Mouse (Mus musculus): ENCODE measurements around the gene Tpcn2. TPM values are rescaled to one million over a fixed set of nuclear protein-coding genes. Genes with fewer than 3 reads are reported as not detected.
A peak's percentile ranks its signal among the peaks of the same experiment; 100 is the strongest.

The Tpcn2 gene
- polyA plus RNA-seq, 1 experiment from 2014 or later, result 0.95 TPM

GRCm38 (mm10) chr7:145215476-145215875 is 68.3 kb downstream of the Tpcn2 start:
- H3K4me3 ChIP-seq (replicated peaks; ENCODE audit: low read length), result no peak overlapping the region
- no peaks in the 10 kb centered on the region for H3K27me3 ChIP-seq (ENCODE audit: control insufficient read depth, insufficient read depth, low read length)
- WGBS, result 87% methylated on average over 4 of the region's 4 CpGs
- peaks cover 8% of the 10 kb centered on the region; the same call in 1 of the 2 replicates for H3K4me1 ChIP-seq (replicated peaks; ENCODE audit: control insufficient read depth, insufficient read depth, low read length)
- H3K4me2 ChIP-seq (replicated peaks), result no peak overlapping the region
- H3K9me3 ChIP-seq (ENCODE audit: control insufficient read depth, low read length), result no peaks in the 10 kb centered on the region
- H3K27ac ChIP-seq, result no peak overlapping the region
- H3K36me3 ChIP-seq (replicated peaks; ENCODE audit: control insufficient read depth, insufficient read depth), result no peaks in the 10 kb centered on the region
- H3K9ac ChIP-seq, result no peak overlapping the region
- DNase-seq (ENCODE audit: low spot score) (no peak), ATAC-seq (ENCODE audit: low FRiP score) (no peak)

DNA sequence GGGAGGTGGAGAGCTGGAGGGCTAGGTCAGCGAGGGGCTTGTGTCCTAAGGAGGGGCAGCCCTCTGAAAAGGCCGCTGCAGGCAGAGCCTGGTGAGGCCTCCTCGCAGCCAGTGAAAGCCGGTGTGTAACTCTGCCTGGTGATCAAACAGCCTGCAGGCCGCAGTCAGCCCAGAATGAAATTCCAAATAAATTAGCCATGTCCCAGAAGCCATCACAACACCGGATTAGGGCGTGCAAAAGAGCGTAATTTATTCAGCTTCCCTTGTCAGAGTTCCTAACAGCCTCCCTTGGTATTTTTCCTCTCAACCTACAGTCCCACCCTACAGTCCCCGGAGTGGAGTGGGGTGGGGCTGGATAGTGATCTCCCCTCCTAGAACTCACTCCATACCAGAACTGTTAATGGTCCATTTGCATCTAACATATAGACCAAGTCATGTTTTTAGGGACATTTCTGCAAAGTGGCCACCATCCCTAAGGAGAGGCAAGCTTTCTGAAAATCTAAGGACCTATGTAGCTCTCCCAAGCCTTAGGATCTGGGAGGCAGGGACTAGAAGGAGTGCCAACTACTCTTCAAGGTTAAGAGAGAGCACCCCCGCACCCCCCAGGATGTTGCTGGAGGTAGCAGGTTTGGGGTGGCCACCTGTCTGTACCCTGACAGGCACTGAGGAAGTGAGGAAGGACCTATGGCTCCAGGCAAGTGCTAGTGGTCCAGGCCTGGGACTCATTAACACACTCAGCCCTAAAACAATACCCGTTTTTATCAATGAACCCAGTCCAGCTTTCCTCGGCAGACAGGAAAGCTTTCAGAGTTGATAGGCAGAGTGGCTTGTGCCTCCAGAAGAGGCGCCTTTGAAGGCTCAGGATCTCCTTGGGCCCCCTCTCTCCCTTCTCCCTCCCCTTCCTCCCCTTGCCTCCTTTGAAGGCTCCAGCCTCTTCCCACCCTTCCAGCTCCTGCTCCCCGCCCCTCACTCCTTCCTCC is 71.8 kb downstream of the Tpcn2 start:
- H3K9ac ChIP-seq, result no peak overlapping the region
- H3K4me3 ChIP-seq (replicated peaks; ENCODE audit: low read length), result no peak overlapping the region
- no peak overlapping the region for H3K4me2 ChIP-seq (replicated peaks)
- 16% methylated on average over 14 of the region's 14 CpGs for WGBS
- H3K27ac ChIP-seq, result no peak overlapping the region
- peak; percentile 29 for DNase-seq (ENCODE audit: low spot score)
- ATAC-seq (ENCODE audit: low FRiP score), result no peak
- H3K27me3 ChIP-seq (ENCODE audit: control insufficient read depth, insufficient read depth, low read length), result no peaks in the 10 kb centered on the region
- peaks cover 10% of the 10 kb centered on the region for H3K4me1 ChIP-seq (replicated peaks; ENCODE audit: control insufficient read depth, insufficient read depth, low read length)
- H3K9me3 ChIP-seq (ENCODE audit: control insufficient read depth, low read length), result no peaks in the 10 kb centered on the region
- H3K36me3 ChIP-seq (replicated peaks; ENCODE audit: control insufficient read depth, insufficient read depth), result no peaks in the 10 kb centered on the region

DNA sequence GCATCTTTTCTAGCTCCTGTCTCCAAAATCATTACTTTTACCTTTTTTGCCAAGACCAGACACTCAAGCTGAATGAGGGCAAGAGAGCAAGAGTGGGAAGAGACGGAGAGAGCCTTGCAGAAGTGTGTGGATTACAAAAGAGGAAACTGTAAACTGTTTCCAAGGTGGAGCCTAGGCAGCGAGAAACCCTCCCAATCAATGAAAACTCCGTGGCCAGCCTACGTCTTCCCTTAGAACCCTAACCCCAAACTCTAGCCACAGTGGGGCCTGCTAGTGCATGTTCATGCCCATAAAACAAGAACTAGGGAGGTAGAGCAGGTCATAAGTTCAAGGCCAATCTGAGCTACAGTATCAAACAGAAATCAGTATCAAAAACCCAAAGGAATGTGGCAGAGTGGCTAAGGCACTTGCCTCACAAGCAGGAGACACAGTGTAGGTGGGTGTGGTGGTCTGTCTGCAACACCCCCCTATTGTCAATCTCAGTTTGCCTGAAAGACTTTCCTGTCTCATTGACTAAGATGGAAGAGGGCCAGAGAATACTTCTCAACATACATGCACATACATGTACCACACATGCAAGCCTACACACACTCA is 73.2 kb downstream of the Tpcn2 start:
- H3K36me3 ChIP-seq (replicated peaks; ENCODE audit: control insufficient read depth, insufficient read depth), result no peaks in the 10 kb centered on the region
- no peak overlapping the region for H3K4me2 ChIP-seq (replicated peaks)
- no peak overlapping the region for H3K4me3 ChIP-seq (replicated peaks; ENCODE audit: low read length)
- H3K27me3 ChIP-seq (ENCODE audit: control insufficient read depth, insufficient read depth, low read length), result no peaks in the 10 kb centered on the region
- no peaks in the 10 kb centered on the region for H3K9me3 ChIP-seq (ENCODE audit: control insufficient read depth, low read length)
- DNase-seq (ENCODE audit: low spot score) (no peak), ATAC-seq (ENCODE audit: low FRiP score) (no peak)
- no peak overlapping the region for H3K27ac ChIP-seq
- H3K9ac ChIP-seq, result no peak overlapping the region
- WGBS, result 79% methylated on average over 4 of the region's 4 CpGs
- peaks cover 23% of the 10 kb centered on the region for H3K4me1 ChIP-seq (replicated peaks; ENCODE audit: control insufficient read depth, insufficient read depth, low read length)

- H3K4me1 ChIP-seq (replicated peaks; ENCODE audit: control insufficient read depth, insufficient read depth, low read length), result peaks cover 23% of the 10 kb centered on the region
- H3K4me3 ChIP-seq (replicated peaks; ENCODE audit: low read length), result no peak within 1 kb of the TSS
- no peaks in the 10 kb centered on the region for H3K9me3 ChIP-seq (ENCODE audit: control insufficient read depth, low read length)
- 87% methylated on average over 4 of the region's 4 CpGs for WGBS
- H3K27me3 ChIP-seq (ENCODE audit: control insufficient read depth, insufficient read depth, low read length), result no peaks in the 10 kb centered on the region
- H3K36me3 ChIP-seq (replicated peaks; ENCODE audit: control insufficient read depth, insufficient read depth), result no peaks in the 10 kb centered on the region
- no peak within 1 kb of the TSS for H3K9ac ChIP-seq
- DNase-seq (ENCODE audit: low spot score) (no peak), ATAC-seq (ENCODE audit: low FRiP score) (no peak)
- peak within 1 kb of the TSS; percentile 80; the same call in 1 of the 2 replicates for H3K27ac ChIP-seq
- H3K4me2 ChIP-seq (replicated peaks), result no peak within 1 kb of the TSS
Measured at GRCm38 (mm10) chr7:145208006-145208405, 75.8 kb downstream of the Tpcn2 start, which contains the start of gene 1810010D01Rik. TSS of gene 1810010D01Rik (minus strand) at chr7:145208119.

DNA sequence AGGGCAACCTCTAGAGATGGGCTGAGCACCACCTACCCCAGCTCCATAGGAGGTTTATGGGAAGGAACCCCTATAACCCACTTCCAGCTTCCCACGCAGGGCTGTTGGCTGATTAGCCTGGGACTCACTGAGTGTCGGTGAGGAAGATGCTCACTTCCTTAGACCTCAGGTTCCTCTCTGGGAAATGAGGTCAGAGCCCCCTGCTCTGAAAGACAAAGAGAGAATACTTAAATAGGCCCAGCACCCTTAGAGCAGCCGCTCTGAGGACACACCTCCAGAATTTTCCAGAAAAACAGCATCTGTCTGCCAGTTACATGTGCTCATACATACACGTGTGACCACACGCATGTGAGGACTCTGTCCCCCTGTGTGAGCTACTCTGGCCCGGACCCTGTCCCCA is 77.0 kb downstream of the Tpcn2 start:
- DNase-seq (ENCODE audit: low spot score), result no peak
- H3K36me3 ChIP-seq (replicated peaks; ENCODE audit: control insufficient read depth, insufficient read depth), result no peaks in the 10 kb centered on the region
- H3K4me1 ChIP-seq (replicated peaks; ENCODE audit: control insufficient read depth, insufficient read depth, low read length), result peaks cover 19% of the 10 kb centered on the region
- no peak for ATAC-seq (ENCODE audit: low FRiP score)
- WGBS, result 54% methylated on average over 6 of the region's 6 CpGs
- H3K27ac ChIP-seq, result peak overlapping the region; percentile 80
- no peaks in the 10 kb centered on the region for H3K9me3 ChIP-seq (ENCODE audit: control insufficient read depth, low read length)
- H3K4me2 ChIP-seq (replicated peaks), result peak overlapping the region; percentile 29; the same call in 1 of the 2 replicates
- H3K9ac ChIP-seq, result peak overlapping the region; percentile 56; the same call in 1 of the 2 replicates
- H3K27me3 ChIP-seq (ENCODE audit: control insufficient read depth, insufficient read depth, low read length), result no peaks in the 10 kb centered on the region
- no peak overlapping the region for H3K4me3 ChIP-seq (replicated peaks; ENCODE audit: low read length)

DNA sequence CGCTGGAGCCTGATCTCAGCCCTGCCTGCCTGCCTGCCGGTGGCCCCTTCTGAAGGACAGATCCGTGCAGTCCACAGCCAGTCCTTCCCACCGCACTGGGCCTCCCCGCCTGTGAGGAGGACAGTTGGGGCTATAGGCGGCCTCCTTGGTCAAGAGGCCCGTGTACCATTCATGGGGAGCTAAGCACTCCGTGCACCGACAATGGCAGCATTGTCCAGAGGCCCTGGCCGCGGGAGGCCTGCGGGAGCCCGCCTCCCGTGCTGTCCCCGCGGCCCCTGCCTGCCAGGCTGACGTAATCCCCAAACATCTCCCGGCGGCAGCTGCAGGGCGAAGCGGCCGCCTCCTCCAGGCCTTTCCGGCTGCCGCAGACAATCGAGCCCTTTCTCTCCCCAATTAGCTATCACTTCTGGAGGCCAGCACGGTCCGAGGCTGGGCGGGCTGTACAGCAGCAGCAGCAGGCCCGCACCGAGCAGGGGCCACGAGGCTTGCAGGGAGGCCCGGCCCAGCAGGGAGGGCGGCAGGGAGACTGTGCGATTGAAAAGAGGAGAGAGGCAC is 77.7 kb downstream of the Tpcn2 start:
- ATAC-seq (ENCODE audit: low FRiP score), result peak; percentile 94
- Histone ChIP-seq H3K9ac (peak overlapping the region; percentile 56), H3K27ac (peak overlapping the region; percentile 80), H3K4me3 (replicated peaks; ENCODE audit: low read length) (no peak overlapping the region), H3K4me1 (replicated peaks; ENCODE audit: control insufficient read depth, insufficient read depth, low read length) (peaks cover 15% of the 10 kb centered on the region), H3K36me3 (replicated peaks; ENCODE audit: control insufficient read depth, insufficient read depth) (no peaks in the 10 kb centered on the region), H3K27me3 (ENCODE audit: control insufficient read depth, insufficient read depth, low read length) (no peaks in the 10 kb centered on the region), H3K4me2 (replicated peaks) (peak overlapping the region; percentile 29), H3K9me3 (ENCODE audit: control insufficient read depth, low read length) (peaks cover 5% of the 10 kb centered on the region; the same call in 1 of the 2 replicates)
- DNase-seq (ENCODE audit: low spot score), result peak; percentile 65
- WGBS, result 2% methylated on average over 34 of the region's 34 CpGs

DNA sequence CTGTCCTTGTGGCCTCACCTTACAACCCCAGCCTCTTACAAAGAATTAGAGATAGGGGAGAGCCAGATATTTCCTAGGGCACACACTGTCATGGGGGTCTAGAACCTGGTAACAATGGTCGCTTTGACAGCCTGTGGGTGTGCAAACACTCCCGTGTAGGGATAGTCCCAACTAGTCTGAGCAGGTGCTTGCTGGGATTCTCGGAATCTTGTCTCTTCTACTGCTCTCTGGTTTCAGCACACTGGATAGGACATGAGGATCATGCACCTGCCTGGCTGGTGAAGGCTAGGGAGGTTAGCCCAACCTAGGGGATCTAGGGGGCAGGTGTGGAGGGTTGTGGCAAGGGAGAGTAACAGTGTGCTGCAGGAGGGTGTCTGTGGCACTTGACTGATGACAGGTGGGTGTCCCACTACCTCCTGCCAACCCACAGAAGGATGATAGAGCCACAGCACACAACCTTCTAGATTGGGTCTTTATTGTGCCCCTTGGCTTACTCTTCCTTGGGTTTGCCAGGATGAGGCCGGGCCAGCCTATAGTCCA is 78.4 kb downstream of the Tpcn2 start:
- H3K4me2 ChIP-seq (replicated peaks), result no peak overlapping the region

GRCm38 (mm10) chr7:145199711-145200110 is 84.1 kb downstream of the Tpcn2 start:
- WGBS, result 63% methylated on average over 2 of the region's 2 CpGs
- Histone ChIP-seq H3K4me3 (replicated peaks; ENCODE audit: low read length) (no peak overlapping the region), H3K4me1 (replicated peaks; ENCODE audit: control insufficient read depth, insufficient read depth, low read length) (peaks cover 9% of the 10 kb centered on the region), H3K4me2 (replicated peaks) (no peak overlapping the region), H3K27me3 (ENCODE audit: control insufficient read depth, insufficient read depth, low read length) (no peaks in the 10 kb centered on the region), H3K9ac (no peak overlapping the region), H3K36me3 (replicated peaks; ENCODE audit: control insufficient read depth, insufficient read depth) (no peaks in the 10 kb centered on the region), H3K9me3 (ENCODE audit: control insufficient read depth, low read length) (peaks cover 7% of the 10 kb centered on the region; the same call in 1 of the 2 replicates), H3K27ac (no peak overlapping the region)
- ATAC-seq (ENCODE audit: low FRiP score) (no peak), DNase-seq (ENCODE audit: low spot score) (no peak)

More for the DNA sequence above, 78.4 kb downstream of the Tpcn2 start:
- Histone ChIP-seq H3K9me3 (ENCODE audit: control insufficient read depth, low read length) (peaks cover 7% of the 10 kb centered on the region; the same call in 1 of the 2 replicates), H3K4me3 (replicated peaks; ENCODE audit: low read length) (no peak overlapping the region), H3K27me3 (ENCODE audit: control insufficient read depth, insufficient read depth, low read length) (no peaks in the 10 kb centered on the region), H3K4me1 (replicated peaks; ENCODE audit: control insufficient read depth, insufficient read depth, low read length) (peaks cover 15% of the 10 kb centered on the region), H3K27ac (peak overlapping the region; percentile 80), H3K9ac (no peak overlapping the region), H3K36me3 (replicated peaks; ENCODE audit: control insufficient read depth, insufficient read depth) (no peaks in the 10 kb centered on the region)
- ATAC-seq (ENCODE audit: low FRiP score), result peak; percentile 3; the same call in 1 of the 2 replicates
- 84% methylated on average over 4 of the region's 4 CpGs for WGBS
- no peak for DNase-seq (ENCODE audit: low spot score)

All from hindbrain, embryonic 14.5 days (tissue).